Mouse (Mus musculus) MN1 (cell line): ENCODE data around the gene Ranbp9.

ENCODE experiments used
- DNase-seq: peaks from one replicate; pipeline ENCODE4 v3.0.0-alpha.2; 2016; ENCODE audit warnings: low spot score

Ranbp9 gene

DNA sequence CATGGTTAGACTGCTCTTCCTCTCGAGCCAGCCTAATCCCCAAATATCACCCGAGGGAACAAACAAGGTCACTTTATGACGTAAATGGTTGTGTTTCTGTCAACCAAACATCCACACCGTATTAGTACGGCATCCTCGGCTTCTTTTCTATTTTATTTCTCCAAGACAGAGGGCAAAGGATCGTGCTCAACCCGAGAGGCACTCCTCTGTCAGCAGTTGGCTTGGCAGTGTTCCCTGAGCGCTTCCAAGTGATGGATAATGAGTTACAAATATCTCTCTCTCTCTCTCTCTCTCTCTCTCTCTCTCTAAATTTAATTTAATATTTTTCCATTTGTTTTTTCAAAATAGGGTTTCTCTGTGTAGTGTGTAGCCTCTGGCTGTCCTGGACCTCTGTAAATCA is 118.7 kb downstream of the Ranbp9 start:
- DNase-seq = peak; percentile 15

DNA sequence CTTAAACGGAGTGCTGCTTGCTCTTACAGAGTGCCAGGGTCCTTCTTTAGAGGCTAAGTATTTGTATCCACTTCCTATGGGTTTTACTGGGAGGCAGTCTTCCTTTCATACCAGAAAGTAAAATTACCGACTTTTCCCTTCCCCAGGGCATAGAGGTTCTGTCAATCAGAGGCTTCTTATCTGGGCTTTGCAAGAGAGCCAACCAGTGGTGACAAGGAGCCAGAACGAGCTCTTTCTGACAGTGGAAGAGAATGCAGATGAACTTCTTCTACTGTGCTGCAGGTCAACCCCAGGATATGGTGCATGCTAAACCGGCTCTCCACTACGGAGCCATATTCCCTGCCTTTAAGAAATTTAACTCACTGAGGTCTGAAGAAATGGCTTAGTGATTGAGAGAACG is 120.5 kb downstream of the Ranbp9 start:
- no peak for DNase-seq

DNA sequence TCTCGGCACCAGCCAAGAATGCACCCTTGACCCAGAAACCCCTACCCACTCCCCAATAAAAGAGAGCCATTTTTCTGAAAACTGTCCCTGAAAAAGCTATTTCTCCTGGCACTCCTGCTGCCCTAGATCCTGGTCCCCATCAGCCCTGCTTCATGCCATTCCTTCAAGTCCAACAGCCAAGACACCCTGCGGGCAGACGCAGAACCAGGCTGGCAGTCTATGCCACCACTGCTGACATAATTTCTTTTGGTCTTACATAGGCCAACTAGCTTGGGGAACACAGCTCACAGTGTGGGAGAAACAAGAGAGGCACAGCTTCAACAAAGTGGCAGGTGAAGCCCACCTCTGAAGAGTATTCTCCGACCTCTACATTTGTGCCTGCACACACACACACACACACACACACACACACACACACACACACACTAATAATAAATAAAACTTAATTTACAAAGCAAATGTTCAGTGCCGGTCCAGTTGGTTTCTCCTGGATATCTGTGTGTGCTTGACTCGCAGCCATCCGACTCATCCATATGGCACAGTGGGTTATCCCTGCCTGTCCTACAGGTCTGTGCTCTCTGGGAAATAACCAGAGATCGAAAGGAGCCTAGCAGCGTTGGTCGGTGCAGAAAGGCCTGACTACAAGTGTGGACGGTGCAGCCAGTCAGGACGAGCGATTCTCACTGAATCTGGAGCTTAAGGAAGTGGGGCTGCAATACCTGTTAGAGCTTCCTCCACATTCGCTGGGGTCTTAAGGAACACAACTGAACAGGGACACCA is 124.5 kb downstream of the Ranbp9 start:
- no peak for DNase-seq

DNA sequence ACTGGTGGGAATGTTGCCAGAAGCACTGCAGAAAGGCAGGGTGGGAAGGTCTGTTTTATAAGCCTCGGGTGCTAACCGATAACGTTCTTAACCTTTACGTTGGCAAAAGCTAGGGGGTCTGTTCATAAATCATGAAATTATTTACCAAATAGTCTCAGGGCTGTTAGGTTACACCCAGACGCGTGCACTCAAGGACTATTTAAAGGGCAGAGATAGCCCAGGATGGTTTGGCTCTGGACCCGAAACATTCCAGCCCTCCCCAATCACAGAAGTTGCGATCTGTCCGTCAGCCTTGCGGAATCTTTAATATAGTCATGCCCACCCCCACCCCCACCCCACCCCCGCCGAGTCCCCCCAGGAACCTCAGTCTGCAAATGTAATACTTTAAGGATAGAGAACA is 126.7 kb downstream of the Ranbp9 start:
- no peak for DNase-seq

DNA sequence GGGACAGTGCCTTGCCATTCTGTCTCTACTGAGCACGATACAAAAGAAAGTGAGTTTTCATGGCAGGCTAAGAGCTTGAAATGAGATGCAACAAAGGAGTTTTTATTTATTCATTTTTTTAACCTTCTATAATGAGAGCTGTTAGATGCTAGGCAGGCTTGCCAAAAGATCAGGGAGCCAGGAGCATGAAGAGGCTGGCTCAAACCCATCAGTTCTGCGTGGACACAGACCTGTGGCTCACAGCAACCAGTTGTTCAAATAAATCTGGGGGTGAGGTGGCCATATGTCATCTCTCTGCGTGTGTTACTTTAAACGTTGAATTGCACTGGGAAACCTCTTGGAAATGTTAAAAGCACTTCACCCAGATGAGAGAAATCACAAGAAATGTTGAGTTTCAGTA is 127.7 kb downstream of the Ranbp9 start:
- no peak for DNase-seq
